14 mouse cellular contexts compared by ENCODE assay signal in the genomic region with DNA sequence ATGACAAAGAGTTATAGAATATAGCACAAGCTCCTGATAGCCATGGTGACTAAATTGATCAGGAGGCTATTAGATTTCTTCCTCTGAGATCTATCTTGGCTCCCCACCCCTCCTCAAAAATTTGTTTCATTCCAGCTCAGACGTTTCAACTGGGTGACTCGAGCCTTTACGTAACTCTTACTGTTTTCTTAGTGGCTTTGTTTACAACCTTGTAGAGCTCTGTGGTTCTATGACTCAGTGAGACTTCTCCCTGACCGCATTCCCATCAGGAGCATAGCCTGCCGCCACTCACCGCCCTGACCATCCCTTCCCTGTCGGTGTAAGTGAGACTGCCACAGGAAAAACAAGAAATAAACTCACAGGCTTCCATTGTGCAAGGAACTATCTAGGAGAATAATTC.
"Had no signal": no experiment of that assay in that cellular context is flagged by ENCODE, and none has a peak within 500 bp of the region (broad histone marks: within the 10 kb centered on the region; RNA-seq: fewer than 3 reads in every experiment).

No protein-coding gene starts in this region.

- ATAC-seq: midbrain, embryonic 16.5 days had no signal

- DNase-seq: kidney, postnatal 14 days; lung, adult 2 months; lung, postnatal 10 days; right cerebral cortex, postnatal 14 days; thymus, postnatal 14 days had no signal

- H3K9ac ChIP-seq: kidney, embryonic 15.5 days; liver, embryonic 15.5 days had no signal

- H3K27me3 ChIP-seq: kidney, embryonic 15.5 days; liver, embryonic 15.5 days; megakaryocyte, embryonic 14.5 days had no signal

- H3K4me1 ChIP-seq: kidney, embryonic 15.5 days; liver, embryonic 15.5 days; megakaryocyte, embryonic 14.5 days had no signal

- H3K4me2 ChIP-seq: kidney, embryonic 15.5 days; liver, embryonic 11.5 days; liver, embryonic 15.5 days; midbrain, embryonic 11.5 days had no signal

- H3K27ac ChIP-seq: kidney, embryonic 15.5 days; limb, embryonic 10.5 days; liver, embryonic 15.5 days; macrophage; stomach, postnatal 0 days had no signal

- H3K4me3 ChIP-seq: kidney, embryonic 15.5 days; limb, embryonic 10.5 days; liver, embryonic 15.5 days; megakaryocyte, embryonic 14.5 days had no signal

- H3K36me3 ChIP-seq: kidney, embryonic 15.5 days; limb, embryonic 10.5 days; liver, embryonic 15.5 days had no signal

- H3K9me3 ChIP-seq: kidney, embryonic 15.5 days; limb, embryonic 10.5 days; liver, embryonic 15.5 days had no signal
